Mouse (Mus musculus) lung, postnatal 25 days (tissue): ENCODE measurements around the gene Ufsp1.

ENCODE experiments used
- DNase-seq: peaks from one replicate; pipeline ENCODE4 v3.0.0; 2022; ENCODE audit warnings: low spot score

Gene Ufsp1

GRCm38 (mm10) chr5:137334317-137334716 is 39.9 kb downstream of the Ufsp1 start:
- DNase-seq: no peak

GRCm38 (mm10) chr5:137335066-137335465 is 40.6 kb downstream of the Ufsp1 start:
- DNase-seq: no peak

- no peak for DNase-seq
Observed at GRCm38 (mm10) chr5:137337190-137337589, 42.8 kb downstream of the Ufsp1 start.

GRCm38 (mm10) chr5:137338256-137338655 is 43.8 kb downstream of the Ufsp1 start:
- peak; percentile 93 for DNase-seq

- DNase-seq: peak; percentile 72
Observed at GRCm38 (mm10) chr5:137338663-137339289, 44.3 kb downstream of the Ufsp1 start.

- peak; percentile 65 for DNase-seq
Observed at GRCm38 (mm10) chr5:137339290-137339979, 45.0 kb downstream of the Ufsp1 start.

- no peak for DNase-seq
Observed at GRCm38 (mm10) chr5:137340222-137340621, 45.8 kb downstream of the Ufsp1 start.

GRCm38 (mm10) chr5:137342407-137343012 is 48.1 kb downstream of the Ufsp1 start:
- no peak for DNase-seq

GRCm38 (mm10) chr5:137343412-137343811 is 49.0 kb downstream of the Ufsp1 start:
- no peak for DNase-seq

GRCm38 (mm10) chr5:137343869-137344268 is 49.4 kb downstream of the Ufsp1 start:
- no peak for DNase-seq
